21 mouse cellular contexts compared by ENCODE assay signal in the genomic region with DNA sequence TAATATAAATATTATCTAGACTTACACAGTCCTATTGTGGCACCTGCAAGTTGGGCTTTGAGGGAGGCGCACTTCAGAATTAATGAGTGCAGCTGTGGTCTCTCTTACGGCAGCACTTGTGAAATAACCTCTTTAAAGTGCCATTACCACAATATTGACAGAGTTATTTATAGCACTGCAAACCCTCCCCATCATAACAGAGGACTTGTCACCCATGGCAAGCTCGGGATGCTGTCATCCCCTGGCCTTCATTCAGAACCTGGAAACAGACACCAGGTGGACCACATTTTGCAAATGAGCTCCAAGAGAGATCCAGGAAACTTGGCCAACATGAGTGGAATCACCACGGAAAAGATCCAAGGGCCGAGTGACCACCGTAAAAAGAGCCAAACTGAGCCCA. TPM values are rescaled to one million over a fixed set of nuclear protein-coding genes. Genes with fewer than 3 reads are reported as not detected.
A peak's percentile ranks its signal among the peaks of the same experiment; 100 is the strongest.
DNase-seq lines count a peak whose midpoint lies in the region; ATAC-seq lines count a peak whose summit lies in the region.
"Had no signal": no experiment of that assay in that cellular context is flagged by ENCODE, and none has a peak within 500 bp of the region (broad histone marks: within the 10 kb centered on the region; RNA-seq: fewer than 3 reads in every experiment).

No protein-coding gene starts in this region.

- no peaks in the 10 kb centered on the region for H3K36me3 ChIP-seq in hindbrain, embryonic 13.5 days
- no peaks in the 10 kb centered on the region for H3K36me3 ChIP-seq in hindbrain, embryonic 16.5 days (ENCODE audit: control insufficient read depth, insufficient read depth, low read length)
- H3K36me3 ChIP-seq in forebrain, embryonic 16.5 days (ENCODE audit: control insufficient read depth, insufficient read depth): no peaks in the 10 kb centered on the region
- H3K36me3 ChIP-seq: embryonic facial prominence, embryonic 13.5 days; G1E; hindbrain, embryonic 12.5 days; intestine, embryonic 15.5 days; midbrain, embryonic 12.5 days had no signal

- no peaks in the 10 kb centered on the region for H3K9me3 ChIP-seq in hindbrain, embryonic 13.5 days
- no peaks in the 10 kb centered on the region for H3K9me3 ChIP-seq in hindbrain, embryonic 16.5 days (ENCODE audit: control insufficient read depth, low read length)
- H3K9me3 ChIP-seq in forebrain, embryonic 16.5 days (ENCODE audit: control insufficient read depth, low read length): no peaks in the 10 kb centered on the region
- H3K9me3 ChIP-seq: embryonic facial prominence, embryonic 13.5 days; hindbrain, embryonic 12.5 days; intestine, embryonic 15.5 days; midbrain, embryonic 12.5 days had no signal

- no peak overlapping the region for H3K4me2 ChIP-seq in hindbrain, embryonic 13.5 days
- no peak overlapping the region for H3K4me2 ChIP-seq in hindbrain, embryonic 16.5 days (ENCODE audit: low read length)
- no peak overlapping the region for H3K4me2 ChIP-seq in forebrain, embryonic 16.5 days (ENCODE audit: low read length)
- H3K4me2 ChIP-seq: embryonic facial prominence, embryonic 13.5 days; hindbrain, embryonic 12.5 days; intestine, embryonic 15.5 days; midbrain, embryonic 12.5 days had no signal

- WGBS in hindbrain, embryonic 13.5 days: 70% methylated on average over 6 of the region's 6 CpGs
- WGBS in hindbrain, embryonic 16.5 days: 57% methylated on average over 6 of the region's 6 CpGs
- WGBS in forebrain, embryonic 16.5 days: 39% methylated on average over 6 of the region's 6 CpGs

- H3K27me3 ChIP-seq in hindbrain, embryonic 13.5 days: no peaks in the 10 kb centered on the region
- no peaks in the 10 kb centered on the region for H3K27me3 ChIP-seq in hindbrain, embryonic 16.5 days (replicated peaks; ENCODE audit: control insufficient read depth, insufficient read depth, low read length)
- no peaks in the 10 kb centered on the region for H3K27me3 ChIP-seq in forebrain, embryonic 16.5 days (replicated peaks; ENCODE audit: control insufficient read depth, insufficient read depth, low read length)
- H3K27me3 ChIP-seq: embryonic facial prominence, embryonic 13.5 days; hindbrain, embryonic 12.5 days; intestine, embryonic 15.5 days; midbrain, embryonic 12.5 days had no signal

- 0 out of 2 replicates have a peak, but pooled peaks have one; percentile 41 for ATAC-seq in hindbrain, embryonic 13.5 days (ENCODE audit: low FRiP score)
- no peak for ATAC-seq in hindbrain, embryonic 16.5 days
- ATAC-seq in forebrain, embryonic 16.5 days: peak; percentile 77
- ATAC-seq: CD4-positive, CD25-positive, alpha-beta regulatory T cell, adult 4 months; intestine, embryonic 15.5 days had no signal

- no peak overlapping the region for H3K27ac ChIP-seq in hindbrain, embryonic 13.5 days
- no peak overlapping the region for H3K27ac ChIP-seq in hindbrain, embryonic 16.5 days (ENCODE audit: low read depth, low read length)
- no peak overlapping the region for H3K27ac ChIP-seq in forebrain, embryonic 16.5 days (ENCODE audit: low read length)
- H3K27ac ChIP-seq: embryonic facial prominence, embryonic 13.5 days; hindbrain, embryonic 12.5 days; intestine, embryonic 15.5 days; macrophage; midbrain, embryonic 12.5 days had no signal

- H3K9ac ChIP-seq in hindbrain, embryonic 13.5 days: no peak overlapping the region
- no peak overlapping the region for H3K9ac ChIP-seq in hindbrain, embryonic 16.5 days (ENCODE audit: low read depth, low read length)
- H3K9ac ChIP-seq in forebrain, embryonic 16.5 days (replicated peaks; ENCODE audit: low read depth, low read length): no peak overlapping the region
- H3K9ac ChIP-seq: embryonic facial prominence, embryonic 13.5 days; hindbrain, embryonic 12.5 days; intestine, embryonic 15.5 days; midbrain, embryonic 12.5 days had no signal

- DNase-seq in cerebellum, adult 11-12 months: peak; percentile 4
- DNase-seq in cerebellum, adult 18-20 months: no peak
- peak; percentile 28 for DNase-seq in lung, postnatal 14 days
- DNase-seq in layer of hippocampus, postnatal 25 days (ENCODE audit: extremely low spot score in 1 of 2, low spot score in 1 of 2): no peak
- DNase-seq in thymus, postnatal 10 days (ENCODE audit: low spot score in 2 of 2): no peak
- DNase-seq: kidney, postnatal 4 days; layer of hippocampus, postnatal 36 days; right cerebral cortex, adult 18-20 months; spleen, adult 18-20 months; thymus, adult 2 months had no signal

- peaks cover 9% of the 10 kb centered on the region for H3K4me1 ChIP-seq in hindbrain, embryonic 13.5 days (replicated peaks)
- H3K4me1 ChIP-seq in hindbrain, embryonic 16.5 days (ENCODE audit: control insufficient read depth, insufficient read depth, low read depth, low read length): peaks cover 4% of the 10 kb centered on the region; the same call in 1 of the 2 replicates
- H3K4me1 ChIP-seq in forebrain, embryonic 16.5 days (replicated peaks; ENCODE audit: control insufficient read depth, insufficient read depth, low read length): peaks cover 24% of the 10 kb centered on the region
- H3K4me1 ChIP-seq: embryonic facial prominence, embryonic 13.5 days; intestine, embryonic 15.5 days had no signal

- no peak overlapping the region for H3K4me3 ChIP-seq in hindbrain, embryonic 13.5 days
- H3K4me3 ChIP-seq in hindbrain, embryonic 16.5 days (ENCODE audit: low read length): no peak overlapping the region
- H3K4me3 ChIP-seq in forebrain, embryonic 16.5 days (replicated peaks; ENCODE audit: low read length): no peak overlapping the region
- H3K4me3 ChIP-seq: embryonic facial prominence, embryonic 13.5 days; hindbrain, embryonic 12.5 days; intestine, embryonic 15.5 days; midbrain, embryonic 12.5 days; myocyte had no signal

RNA-seq across cellular contexts. Expression of a gene that starts 57.9 kb away (rescaled TPM):
- 48.1 and 53.2 TPM in 2 replicates for polyA plus RNA-seq in hindbrain, embryonic 13.5 days (2015; fragmentation: Nextera tagmentation; extraction: Ambion mirVana)
- 38.4 and 43.4 TPM in 2 replicates for polyA plus RNA-seq in hindbrain, embryonic 16.5 days (2015; fragmentation: Nextera tagmentation; extraction: Ambion mirVana)
- polyA plus RNA-seq in forebrain, embryonic 16.5 days (2015; fragmentation: Nextera tagmentation; extraction: Ambion mirVana): 88.3 and 97.1 TPM in 2 replicates
- total RNA-seq in layer of hippocampus, postnatal 25 days (2021): 100 to 1,000 TPM; 104 to 117 TPM

Comparison
In these comparisons a context has a peak if more than half of its experiments do, and no peak if none do; other contexts are left out.
1. DNase-seq: peak in cerebellum, adult 11-12 months (single experiment) and lung, postnatal 14 days (single experiment); none in cerebellum, adult 18-20 months (0 of 2), layer of hippocampus, postnatal 25 days (0 of 2) and thymus, postnatal 10 days (0 of 2).